Mouse (Mus musculus) gastrocnemius, adult 8-10 months (tissue): ENCODE measurements around the gene Pate4. TPM values are rescaled to one million over a fixed set of nuclear protein-coding genes. Genes with fewer than 3 reads are reported as not detected.

ENCODE experiments used
- total RNA-seq, 4 experiments: library from RNA; stranded (reverse); gene quantifications; 2 replicates each; pipeline ENCODE4 v1.2.4; 2022

Gene Pate4
- total RNA-seq, 4 experiments from 2014 or later: not detected

Other genes starting within 250 kb of the Pate4 start
- 10 to 100 TPM; 12.1 to 14.2 (median 13.1) TPM for gene Cdon, start 190.8 kb downstream of the Pate4 start, total RNA-seq
- not detected for gene Gm1113, start 93.7 kb downstream of the Pate4 start, total RNA-seq
- not detected for gene Ddx25, start 53.4 kb downstream of the Pate4 start, total RNA-seq
- 10 to 100 TPM in 1 of 4 experiments, 1 to 10 TPM in 3; 7.8 to 11.1 (median 9.2) TPM for gene Pus3, start 53.3 kb downstream of the Pate4 start, total RNA-seq
- gene Pate2, start 41.7 kb downstream of the Pate4 start, total RNA-seq: not detected
- gene Hyls1, start 41.5 kb downstream of the Pate4 start, total RNA-seq: 1 to 10 TPM in 1 of 4 experiments, under 1 TPM in 3; 0.48 to 1.0 (median 0.93) TPM
- not detected for gene Pate3, start 36.3 kb upstream of the Pate4 start, total RNA-seq
- not detected for gene Pate1, start 75.4 kb upstream of the Pate4 start, total RNA-seq
- gene Gm17677, start 129.1 kb upstream of the Pate4 start, total RNA-seq: not detected
- gene Gm17727, start 166.2 kb upstream of the Pate4 start, total RNA-seq: not detected
- gene Gm27235, start 178.2 kb upstream of the Pate4 start, total RNA-seq: not detected
- not detected for gene D730048I06Rik, start 178.2 kb upstream of the Pate4 start, total RNA-seq
- gene 9230110F15Rik, start 232.2 kb upstream of the Pate4 start, total RNA-seq: not detected